Mouse (Mus musculus) T-helper 1 cell (primary cell): Measurements from ENCODE around the gene Pnpla1.

ENCODE experiments used
- in situ Hi-C: fragments of 300-600 bp; cut with MboI, MseI; formaldehyde crosslinking; loops from one replicate; pipeline ENCODE4 v1.15.1; 2025; ENCODE audit warnings: high pct_unique_total_duplicates

Gene Pnpla1

DNA sequence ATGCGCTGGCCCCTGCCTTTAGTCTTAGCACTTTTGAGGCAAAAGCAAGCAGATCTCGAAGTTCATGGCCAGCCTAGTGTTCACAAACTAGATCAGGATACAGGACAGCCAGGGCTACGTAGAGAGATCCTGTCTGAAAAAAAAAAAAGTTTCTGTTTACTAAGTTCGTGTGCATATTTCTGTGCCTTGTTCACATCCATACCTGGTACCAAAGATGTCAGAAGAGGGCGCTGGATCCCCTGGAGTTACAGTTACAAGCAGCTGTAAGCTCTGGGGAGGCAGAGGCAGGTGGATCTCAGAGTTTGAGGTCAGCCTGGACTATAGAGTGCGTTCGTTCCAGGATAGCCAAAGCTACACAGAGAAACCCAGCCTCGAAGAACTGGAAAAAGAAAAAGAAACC is 24.6 kb downstream of the Pnpla1 start:
- in situ Hi-C loops: no loop called here

DNA sequence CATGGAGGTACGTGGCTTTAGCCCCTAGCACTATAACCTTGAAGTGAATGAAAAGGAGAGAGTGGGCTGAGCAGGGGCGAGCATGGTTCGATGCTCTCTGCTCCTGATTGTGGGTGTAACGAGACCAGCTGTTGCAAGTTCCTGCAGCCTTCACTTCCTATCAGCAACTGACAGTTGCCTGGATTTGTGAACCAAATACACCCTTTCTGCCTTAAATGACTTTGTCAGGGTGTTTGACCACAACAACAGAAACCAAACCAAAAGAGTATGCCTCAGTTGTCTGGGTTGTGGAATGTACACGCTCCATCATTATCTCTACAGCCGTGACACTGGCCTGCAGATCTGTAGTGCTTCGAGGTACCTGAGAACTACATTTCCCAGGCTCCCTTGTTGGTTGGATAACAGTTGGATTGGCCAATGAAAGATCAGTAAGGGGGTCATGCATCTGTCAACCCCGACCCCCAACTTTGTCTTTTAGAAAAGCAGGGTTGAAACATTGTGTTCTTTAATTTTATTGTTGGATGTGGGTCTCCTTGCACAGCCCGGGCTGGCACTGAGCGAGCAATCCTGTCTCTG is 25.8 kb downstream of the Pnpla1 start:
- in situ Hi-C loops: no loop called here

DNA sequence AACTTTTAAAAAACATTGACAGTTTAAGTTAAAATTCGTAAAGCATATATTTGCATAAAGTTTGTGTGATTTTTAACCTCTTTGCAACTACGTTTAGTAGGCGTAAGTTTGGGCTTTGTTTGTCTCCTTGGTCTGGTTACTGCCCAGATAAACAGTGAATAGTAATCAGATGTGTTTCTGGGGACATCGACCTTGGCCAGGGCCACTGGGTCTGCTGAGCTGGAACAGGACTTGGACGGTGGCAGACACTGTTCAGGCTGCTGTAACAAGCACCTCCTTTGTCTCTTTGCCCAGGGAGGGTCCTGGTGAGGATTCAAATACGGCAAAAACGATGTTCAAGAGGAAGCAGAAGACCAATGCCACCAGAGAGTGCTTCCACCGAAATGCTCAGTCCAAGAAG is 27.0 kb downstream of the Pnpla1 start:
- in situ Hi-C loops: no loop called here

DNA sequence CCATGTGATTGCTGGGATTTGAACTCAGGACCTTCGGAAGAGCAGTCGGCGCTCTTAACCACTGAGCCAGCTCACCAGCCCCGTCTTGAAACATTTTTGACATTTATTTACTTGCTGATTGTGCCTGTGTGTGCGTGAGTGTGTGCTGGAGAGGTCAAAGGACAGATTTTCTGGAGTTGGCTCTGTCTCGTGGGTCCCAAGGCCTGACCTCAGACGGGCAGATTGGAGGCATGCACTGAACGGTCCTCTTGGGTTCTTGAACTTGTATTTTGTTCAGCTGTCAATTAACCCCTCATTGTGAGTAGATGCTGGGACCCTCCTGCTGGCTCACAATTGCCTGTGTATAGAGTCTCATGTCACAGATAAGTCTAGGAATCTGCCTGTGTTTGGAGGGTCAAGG is 28.1 kb downstream of the Pnpla1 start:
- in situ Hi-C loops: no loop called here

DNA sequence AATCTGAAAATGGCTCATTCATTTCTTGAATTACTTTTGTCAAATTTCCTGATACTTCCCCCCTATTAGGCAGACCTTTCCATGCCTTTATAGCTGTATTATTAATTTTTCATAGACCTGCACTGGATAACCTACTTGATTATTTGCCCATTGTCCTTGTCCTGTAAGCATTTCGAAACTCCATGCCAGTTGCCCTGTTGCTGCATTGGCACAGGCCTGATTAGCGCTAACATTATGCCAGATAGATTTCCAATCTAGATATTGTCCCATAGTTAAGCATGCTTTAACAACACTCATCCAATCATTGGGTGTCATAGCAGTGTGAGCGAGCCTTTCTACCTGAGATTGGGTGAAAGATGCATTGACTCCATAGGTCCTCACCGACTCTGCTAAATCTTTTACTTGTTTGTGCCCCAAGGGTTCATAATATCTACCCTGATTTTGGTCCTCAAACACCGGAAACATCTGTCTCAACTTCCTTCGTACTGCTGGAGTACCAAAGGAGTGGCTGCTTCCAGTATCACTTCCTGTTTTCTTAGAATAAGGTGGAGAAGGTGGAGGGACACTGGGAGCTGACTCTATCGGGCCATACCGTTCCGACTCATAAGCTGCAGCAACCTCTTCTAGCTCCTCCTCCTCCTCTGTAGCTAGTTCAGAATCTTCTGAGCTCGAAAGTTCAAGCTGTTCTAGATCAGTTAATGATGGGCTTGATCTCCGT is 36.0 kb downstream of the Pnpla1 start:
- in situ Hi-C loops: no loop called here

DNA sequence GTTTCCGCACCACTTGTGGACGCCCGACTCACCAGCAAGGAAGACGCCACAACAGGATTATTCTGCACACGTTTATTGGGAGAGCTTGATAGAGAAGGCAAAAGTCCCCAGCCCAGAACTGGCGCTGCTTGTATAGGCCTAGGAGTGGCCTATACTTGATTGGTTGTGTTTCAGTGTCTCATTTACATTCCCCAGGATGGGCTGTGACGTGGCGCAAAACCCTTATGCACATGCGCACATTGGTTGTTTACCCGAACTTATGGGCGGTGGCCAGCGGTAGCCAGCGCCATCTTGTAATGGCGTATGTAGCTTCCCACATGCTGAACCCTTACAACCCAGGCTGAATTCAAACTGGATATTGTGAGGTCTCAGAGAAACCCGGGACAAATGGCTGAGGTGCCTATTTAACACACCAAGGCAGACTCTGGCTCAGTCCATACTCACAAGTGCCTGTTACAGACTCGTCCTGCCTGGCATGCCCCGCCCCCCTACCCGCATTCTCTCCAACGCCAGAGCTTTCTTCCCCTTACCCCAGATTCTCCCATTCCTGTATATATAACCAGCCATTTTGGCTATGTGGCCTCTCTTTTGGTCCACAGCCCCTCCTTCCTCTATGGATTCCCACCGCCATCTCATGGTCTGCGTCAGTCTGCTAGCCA is 37.1 kb downstream of the Pnpla1 start:
- in situ Hi-C loops: no loop called here

DNA sequence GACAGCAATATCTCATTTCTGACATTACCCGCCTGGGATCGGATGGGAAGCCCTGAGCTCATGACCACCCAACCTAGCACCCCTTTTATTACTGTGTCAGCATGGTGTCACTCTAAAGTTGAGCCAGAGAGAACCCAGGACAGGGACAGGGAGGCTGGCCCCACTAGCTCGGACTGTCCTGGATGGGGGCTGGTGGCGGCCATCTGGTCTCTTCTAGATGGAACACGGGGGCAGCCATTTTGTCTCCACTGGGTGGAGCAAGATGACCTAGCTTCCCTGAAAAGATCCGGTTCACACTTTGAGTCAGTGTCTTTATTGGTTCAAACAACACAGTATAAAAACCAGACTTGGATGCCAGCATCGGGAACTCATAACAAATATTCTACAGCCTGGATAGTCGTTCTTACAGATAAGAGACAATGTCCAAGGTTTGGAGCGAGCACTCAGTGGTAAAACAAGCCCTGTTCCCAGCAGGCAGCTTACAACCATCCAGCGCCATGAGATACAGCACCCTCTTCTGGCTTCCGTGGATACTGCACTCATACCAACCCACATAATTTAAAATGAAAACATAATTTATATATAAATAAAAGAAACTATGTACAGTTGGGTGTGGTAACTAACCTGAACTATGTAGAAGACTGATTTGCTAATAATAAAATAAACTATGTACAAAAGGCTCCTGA is 38.0 kb downstream of the Pnpla1 start:
- in situ Hi-C loops: no loop called here

DNA sequence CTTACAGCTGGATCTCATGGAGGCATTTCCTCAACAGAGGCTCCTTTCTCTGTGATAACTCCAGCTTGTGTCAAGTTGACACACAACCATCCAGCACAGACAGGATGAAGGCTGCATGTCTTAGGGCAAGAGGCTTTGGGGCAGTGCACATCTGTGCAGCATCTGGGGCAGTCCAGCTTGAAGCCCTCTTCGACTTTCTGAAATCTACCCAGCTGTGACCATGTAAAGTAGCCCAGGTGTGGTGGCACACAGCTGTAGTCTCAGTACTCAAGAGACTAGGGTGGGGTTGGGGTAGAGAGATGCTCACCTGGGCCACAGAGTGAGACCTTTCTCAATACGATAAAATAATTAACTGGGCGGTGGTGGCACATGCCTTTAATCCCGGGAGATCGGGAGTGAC is 39.6 kb downstream of the Pnpla1 start:
- in situ Hi-C loops: no loop called here

DNA sequence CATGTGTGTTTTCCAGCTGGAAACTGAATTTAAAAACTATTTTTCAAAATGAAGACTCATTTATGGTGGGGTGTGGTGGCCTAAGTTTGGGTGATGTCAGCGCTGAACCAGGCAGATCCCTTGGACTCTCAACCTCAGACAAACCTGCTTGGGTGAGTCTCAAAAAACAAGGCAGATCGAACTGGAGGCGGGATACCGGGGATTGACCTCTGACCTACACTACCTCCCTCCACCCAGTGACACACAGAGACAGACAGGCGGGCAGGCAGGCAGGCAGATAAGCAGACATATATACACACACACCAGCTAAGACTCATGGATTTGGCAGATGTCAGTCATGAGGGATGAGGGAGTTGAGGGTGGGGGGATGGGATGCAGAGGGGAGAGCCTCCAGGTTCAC is 40.0 kb downstream of the Pnpla1 start:
- in situ Hi-C loops: no loop called here

DNA sequence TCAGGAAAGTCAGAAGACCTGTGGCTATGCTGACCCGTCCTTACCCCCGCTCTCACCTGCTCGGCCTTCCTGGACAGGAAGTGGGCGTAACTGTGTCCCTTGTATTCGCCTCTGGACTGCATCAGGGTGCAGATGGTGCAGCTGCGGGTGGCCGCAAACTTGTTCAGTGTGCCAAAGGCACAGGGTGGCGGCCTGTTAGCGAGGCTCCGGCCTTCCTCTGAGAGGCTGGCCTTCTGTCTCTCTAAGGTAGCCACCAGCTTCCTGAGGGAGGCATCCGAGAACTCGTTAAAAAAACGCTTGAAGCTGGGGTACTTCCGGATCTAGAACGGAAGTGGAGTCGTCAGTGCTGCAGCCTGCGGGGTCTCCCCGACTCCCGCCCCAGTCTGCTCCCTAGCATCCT is 41.2 kb downstream of the Pnpla1 start:
- in situ Hi-C loops: no loop called here

DNA sequence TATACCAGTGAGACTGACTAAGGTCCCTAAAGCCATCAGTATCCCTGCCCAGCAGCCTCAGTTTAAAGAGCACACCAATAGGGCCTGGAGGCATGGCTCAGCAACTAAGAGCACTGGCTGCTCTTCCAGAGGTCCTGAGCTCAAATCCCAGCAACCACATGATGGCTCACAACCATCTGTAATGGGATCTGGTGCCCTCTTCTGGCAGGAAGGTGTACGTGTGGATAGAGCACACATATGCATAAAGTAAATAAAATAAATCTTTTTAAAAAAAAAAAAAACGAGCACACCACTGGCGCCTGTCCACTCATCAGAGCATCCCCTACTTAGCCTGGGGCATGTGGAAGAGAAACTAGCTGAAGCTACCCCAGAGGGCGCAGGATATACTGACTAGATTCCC is 43.3 kb downstream of the Pnpla1 start:
- in situ Hi-C loops: no loop called here

DNA sequence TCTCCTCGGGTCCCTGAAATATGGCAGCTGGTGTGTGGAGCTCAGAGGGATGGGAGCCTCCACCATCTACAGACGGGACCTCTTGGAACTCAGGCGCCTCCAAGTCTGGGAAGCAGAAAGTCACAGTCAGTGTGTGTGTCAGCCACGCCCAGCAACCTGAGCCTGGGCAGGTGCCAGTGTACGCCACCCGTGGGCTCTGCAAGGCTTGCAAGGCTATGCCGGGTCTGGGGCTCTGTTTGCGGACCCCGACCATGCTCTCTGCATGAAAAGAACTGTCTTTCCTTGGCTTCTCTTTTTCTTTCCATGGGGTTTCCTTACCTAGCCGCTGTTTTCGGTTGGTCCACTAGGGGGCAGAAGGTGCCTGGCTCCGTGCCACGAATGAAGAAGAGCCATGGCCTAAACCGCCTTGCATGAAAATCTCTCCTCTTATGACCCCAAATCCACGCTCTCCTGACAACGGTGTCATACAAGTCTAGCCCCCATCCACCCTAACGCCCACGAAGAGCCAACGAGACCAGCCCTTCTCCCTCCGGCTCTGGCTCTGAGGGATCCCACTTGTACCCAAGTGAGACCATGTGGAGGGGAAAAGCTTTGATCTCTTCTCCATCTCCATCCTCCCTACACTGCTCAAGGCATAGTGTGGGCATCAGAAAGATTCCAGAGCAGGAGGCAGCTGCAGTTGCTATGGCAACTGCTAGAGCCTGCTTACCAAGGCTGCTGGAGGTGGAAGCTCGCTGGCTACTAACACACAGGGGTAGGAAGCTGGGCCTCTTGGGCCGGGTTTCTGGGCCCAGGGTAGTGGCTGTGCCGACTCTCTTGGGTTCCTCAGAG is 46.5 kb downstream of the Pnpla1 start:
- in situ Hi-C loops: no loop called here

DNA sequence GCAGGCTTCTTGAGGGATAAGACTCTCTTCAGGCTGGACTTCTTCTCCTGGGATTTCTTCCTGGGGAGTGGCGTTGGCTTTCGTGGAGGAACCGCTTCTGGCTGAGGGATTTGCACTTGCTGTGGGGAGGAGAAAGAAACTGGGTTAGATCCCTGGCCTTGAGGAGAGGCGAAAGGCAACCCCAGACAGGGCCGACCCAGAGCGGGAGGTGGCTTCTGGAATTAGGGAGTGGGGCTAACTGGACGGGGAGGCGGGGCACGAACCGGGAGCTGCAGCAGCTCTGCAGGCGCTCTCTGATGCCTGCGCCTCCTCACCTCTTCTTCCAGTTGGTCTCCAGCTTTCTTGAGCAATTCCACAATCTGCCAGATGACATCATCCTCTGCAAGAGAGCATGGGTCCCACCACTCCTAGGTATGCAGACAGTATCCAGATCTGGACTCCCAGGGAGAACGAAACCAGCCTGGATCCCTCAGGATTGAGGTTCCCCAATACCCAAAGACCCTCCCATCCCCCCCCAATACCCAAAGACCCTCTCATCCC is 47.2 kb downstream of the Pnpla1 start:
- in situ Hi-C loops: no loop called here

DNA sequence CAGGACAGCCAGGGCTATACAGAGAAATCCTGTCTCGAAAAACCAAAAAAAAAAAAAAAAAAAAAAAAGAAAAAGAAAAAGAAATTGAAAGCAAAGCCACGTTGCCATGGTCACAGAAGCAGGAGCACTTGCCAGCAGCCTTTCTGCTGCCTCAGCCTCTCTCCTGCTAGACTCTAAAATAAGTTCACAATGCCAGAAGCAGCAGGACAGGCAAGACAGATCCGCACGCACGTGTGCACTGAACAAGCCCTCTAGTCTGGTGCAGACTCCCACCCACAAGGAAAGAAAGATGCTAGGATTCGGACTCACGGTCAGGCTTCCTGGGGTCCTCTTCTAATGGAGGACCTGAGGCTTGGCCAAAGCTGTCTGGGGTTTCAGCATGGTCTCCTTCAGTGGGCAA is 49.7 kb downstream of the Pnpla1 start:
- in situ Hi-C loops: no loop called here

DNA sequence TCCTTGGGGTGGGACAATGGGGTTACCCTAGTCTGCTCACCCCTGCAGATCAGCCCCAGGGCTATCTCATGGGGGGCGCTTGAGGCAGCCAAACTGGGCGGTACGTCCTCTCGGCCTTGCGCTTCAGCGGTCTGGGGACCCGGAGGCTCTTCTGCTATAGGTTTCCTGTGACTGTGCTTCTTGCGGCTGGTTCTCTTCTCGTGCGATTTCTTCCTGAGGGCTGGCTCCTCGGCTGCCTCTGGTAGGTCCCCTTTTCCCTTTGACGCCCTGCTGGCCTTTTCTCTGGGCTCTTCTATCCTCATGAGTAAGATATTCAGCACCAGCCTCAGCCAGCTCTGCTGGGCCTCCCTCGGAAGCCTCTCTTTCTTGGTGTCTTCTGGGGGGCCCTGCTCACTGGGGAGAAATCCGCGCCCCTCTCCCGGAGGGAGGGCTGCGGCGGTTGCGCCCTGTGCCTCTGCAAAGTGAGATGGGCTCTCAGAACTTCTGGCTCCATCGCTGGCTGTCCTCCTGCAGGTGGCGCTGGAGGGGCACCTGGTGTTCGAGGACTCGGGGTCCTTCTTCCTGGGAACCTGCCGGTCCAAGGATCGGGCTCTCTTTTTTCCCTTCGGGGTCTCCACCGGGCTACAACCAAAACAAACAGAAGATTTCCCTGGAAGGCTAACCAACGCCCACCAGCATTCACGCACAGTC is 51.2 kb downstream of the Pnpla1 start:
- in situ Hi-C loops: no loop called here

DNA sequence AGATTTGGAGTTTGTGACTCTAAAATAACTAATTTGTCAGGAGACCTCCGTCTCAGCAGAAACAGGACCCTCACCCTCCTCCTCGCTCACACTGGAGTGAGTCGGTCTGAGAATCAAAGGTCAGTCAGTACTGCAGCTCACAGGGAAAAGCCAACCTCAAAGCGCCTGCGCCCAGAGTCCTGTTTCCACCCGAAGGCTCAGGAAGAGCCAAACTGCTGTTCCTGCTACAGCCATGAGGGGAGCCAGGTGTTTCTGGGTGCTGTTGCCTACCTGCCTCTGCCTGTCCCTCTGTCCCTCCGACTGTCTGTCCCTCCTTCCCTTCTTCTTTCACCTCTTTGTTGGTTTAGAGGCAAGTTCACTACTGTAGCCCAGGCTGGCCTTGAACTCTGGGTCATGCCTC is 51.9 kb downstream of the Pnpla1 start:
- in situ Hi-C loops: no loop called here

DNA sequence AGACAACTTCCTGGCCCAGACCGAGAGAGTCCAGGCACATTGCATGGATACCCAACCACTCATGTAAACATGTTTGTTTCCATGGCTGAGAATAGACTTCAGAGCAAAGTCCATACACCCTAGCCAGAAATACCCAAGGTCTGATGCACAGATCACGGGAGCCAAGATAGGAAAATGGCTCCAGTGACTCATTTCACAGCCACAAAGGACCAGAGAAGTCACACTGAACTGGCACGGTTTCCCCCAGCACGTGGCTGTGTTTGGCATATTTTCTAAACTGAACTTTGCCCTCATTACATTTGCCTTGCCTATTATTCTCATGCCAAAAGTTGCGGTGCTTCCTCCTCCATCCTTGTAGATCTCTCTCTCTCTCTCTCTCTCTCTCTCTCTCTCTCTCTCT is 55.0 kb downstream of the Pnpla1 start:
- in situ Hi-C loops: no loop called here

DNA sequence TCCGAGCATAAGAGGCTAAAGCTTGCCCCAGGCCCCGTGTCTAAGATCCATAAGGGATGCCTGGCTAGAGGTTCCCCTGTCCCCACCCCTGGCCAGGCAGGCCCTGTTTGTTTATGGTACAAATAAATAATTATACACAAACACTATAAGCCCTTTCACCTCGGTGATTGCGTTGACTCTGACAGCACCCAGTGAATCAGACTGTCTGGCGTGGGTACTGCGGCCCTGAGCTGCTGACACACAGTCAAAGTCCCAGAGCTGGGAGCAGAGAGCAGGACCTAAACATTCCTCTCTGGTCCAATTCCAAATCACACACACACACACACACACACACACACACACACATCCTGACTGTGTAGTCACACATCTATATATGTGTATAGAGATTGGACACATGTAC is 55.7 kb downstream of the Pnpla1 start:
- in situ Hi-C loops: no loop called here

DNA sequence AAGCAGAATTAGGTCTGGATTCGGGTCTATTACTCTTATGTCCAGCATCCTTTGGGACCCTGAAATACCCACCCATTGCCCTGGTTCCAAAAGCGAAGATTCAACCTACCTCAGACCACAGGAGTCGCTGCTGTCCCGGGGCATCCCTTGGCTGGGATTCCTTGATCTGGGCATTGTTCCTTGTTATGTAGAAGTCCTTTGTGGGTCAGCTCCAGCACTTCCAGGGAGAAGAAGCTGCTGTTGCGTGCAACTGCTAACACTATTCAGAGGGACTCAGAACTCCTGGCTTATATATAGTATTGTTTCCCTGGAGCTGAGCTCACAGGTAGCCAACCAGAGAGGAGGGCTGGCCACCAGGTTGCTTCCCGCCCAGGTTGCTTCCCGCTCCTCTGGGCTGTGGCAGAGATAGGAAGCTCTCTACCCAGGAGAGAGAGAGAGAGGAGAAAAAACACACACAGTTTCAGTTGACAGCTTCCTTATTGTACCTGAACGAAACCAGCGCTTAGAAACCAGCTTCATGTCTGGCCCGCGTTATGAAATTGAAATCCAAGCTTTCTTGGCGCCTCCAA is 56.9 kb downstream of the Pnpla1 start, which contains the start of gene 4930539E08Rik:
TSS of gene 4930539E08Rik (minus strand) at position 265 of the 569 bp plus-strand sequence.
- in situ Hi-C loops: no loop called here

DNA sequence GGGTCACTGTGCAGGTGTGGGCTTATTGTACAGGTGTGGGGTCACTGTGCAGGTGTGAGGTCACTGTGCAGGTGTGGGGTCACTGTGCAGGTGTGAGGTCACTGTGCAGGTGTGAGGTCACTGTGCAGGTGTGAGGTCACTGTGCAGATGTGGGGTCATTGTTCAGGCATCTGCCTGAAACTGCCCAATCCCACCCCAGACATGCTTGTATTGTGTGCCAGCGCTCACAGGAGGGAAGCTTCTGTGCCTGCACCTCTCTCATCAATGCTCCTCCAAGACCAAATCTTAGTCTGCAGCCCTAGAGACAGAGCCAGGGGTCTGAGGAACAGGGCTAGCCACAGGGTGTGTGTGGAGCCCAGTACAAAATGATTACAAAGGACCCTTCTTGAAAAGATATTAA is 58.3 kb downstream of the Pnpla1 start:
- in situ Hi-C loops: no loop called here

DNA sequence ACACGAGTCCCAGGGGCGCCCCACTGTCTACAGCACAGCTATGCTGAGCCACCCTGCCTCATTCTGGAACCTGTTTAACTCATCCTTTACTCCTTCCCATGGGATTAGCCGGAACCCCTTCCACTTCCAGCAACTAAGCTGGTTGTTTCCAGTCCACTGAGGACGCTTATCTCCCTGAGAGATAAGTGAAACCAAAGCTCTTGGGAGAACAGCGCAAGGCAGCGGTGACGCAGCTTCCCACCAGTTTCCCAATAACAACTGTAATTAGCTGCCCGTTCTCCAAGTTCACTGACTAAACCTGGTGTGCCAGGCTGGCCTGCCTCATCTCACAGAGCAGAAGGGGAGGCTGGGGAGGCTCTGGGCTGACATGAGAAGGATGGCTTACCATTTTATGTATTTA is 62.9 kb downstream of the Pnpla1 start:
- in situ Hi-C loops: no loop called here
